Mouse (Mus musculus): ENCODE data around the gene Cntn5.

GRCm38 (mm10) chr9:9705180-9705579 lies 1199.4 kb downstream of the Cntn5 start:
- TF ChIP-seq MAX (IDR thresholded peaks at IDR 0.05) (no peak), CTCF (IDR thresholded peaks at IDR 0.05; ENCODE audit: control insufficient read depth, insufficient read depth, insufficient read length) (no peak), FOSL1 (IDR thresholded peaks at IDR 0.05; ENCODE audit: insufficient read depth, low read length, poor library complexity, severe bottlenecking) (no peak), MYOD1 (IDR thresholded peaks at IDR 0.05; ENCODE audit: control insufficient read depth, insufficient read length, low read depth) (no peak), CEBPB (IDR thresholded peaks at IDR 0.05; ENCODE audit: low read depth) (no peak), MYOG (IDR thresholded peaks at IDR 0.05; ENCODE audit: control insufficient read depth, extremely low read depth, insufficient read length) (no peak)

Data from C2C12 (cell line).